Mouse (Mus musculus) forebrain, embryonic 11.5 days (tissue): ENCODE results near the gene Ciart. TPM values are rescaled to one million over a fixed set of nuclear protein-coding genes. Genes with fewer than 3 reads are reported as not detected.

Experiments
- ATAC-seq: fragments of 200-750 bp; cut with Nextera tagmentation; replicated peaks from 2 replicates; pipeline ENCODE4 v1.8.0; 2017; ENCODE audit warnings: moderate TSS enrichment; ENCODE audit not compliant: low FRiP score
- DNase-seq: peaks from one replicate; pipeline ENCODE4 v3.0.0-alpha.2; 2017; ENCODE audit warnings: low spot score
- H3K27ac ChIP-seq: fragments of 300-500 bp; sonication (generic); 2 replicates; pipeline ENCODE4 v1.5.1; 2014; ENCODE audit warnings: low read depth, low read length
- H3K27me3 ChIP-seq: fragments of 300-500 bp; sonication (generic); 2 replicates; pipeline ENCODE4 v1.6.1; 2014; ENCODE audit warnings: mild to moderate bottlenecking, low read length, mixed read lengths; ENCODE audit not compliant: control insufficient read depth, insufficient read depth
- H3K36me3 ChIP-seq: fragments of 300-500 bp; sonication (generic); 2 replicates; pipeline ENCODE4 v1.6.1; 2014; ENCODE audit warnings: mild to moderate bottlenecking, low read length, moderate library complexity, mixed read lengths; ENCODE audit not compliant: control insufficient read depth, insufficient read depth
- H3K4me1 ChIP-seq: fragments of 300-500 bp; sonication (generic); replicated peaks from 2 replicates; pipeline ENCODE4 v1.6.1; 2014; ENCODE audit warnings: low read length, mixed read lengths; ENCODE audit not compliant: control insufficient read depth, insufficient read depth
- H3K4me2 ChIP-seq: fragments of 300-500 bp; sonication (generic); 2 replicates; pipeline ENCODE4 v1.6.1; 2014; ENCODE audit warnings: low read depth, mild to moderate bottlenecking, low read length, moderate library complexity, mixed read lengths; ENCODE audit not compliant: severe bottlenecking
- H3K4me3 ChIP-seq: fragments of 300-500 bp; sonication (generic); 2 replicates; pipeline ENCODE4 v1.5.1; 2014; ENCODE audit warnings: low read depth, low read length
- H3K9ac ChIP-seq: fragments of 300-500 bp; sonication (generic); 2 replicates; pipeline ENCODE4 v1.6.1; 2014; ENCODE audit warnings: low read length
- H3K9me3 ChIP-seq: fragments of 300-500 bp; sonication (generic); 2 replicates; pipeline ENCODE4 v1.6.1; 2016; ENCODE audit warnings: low read length, mixed read lengths; ENCODE audit not compliant: control insufficient read depth
- WGBS: fragments of 180-500 bp; shearing (Covaris S2); extraction: QIAGEN DNeasy Blood & Tissue Kit; methylation state at CpG from one replicate; pipeline ENCODE4 v1.1.7; 2014; 5-methylcytosine and 5-hydroxymethylcytosine counted together
- polyA plus RNA-seq: library from polyadenylated mRNA; unstranded; fragments of >200 nt; fragmentation: Nextera tagmentation; extraction: Ambion mirVana; gene quantifications from 2 replicates; pipeline ENCODE4 v1.2.1, GENCODE M21; 2014

Ciart gene
- polyA plus RNA-seq, 1 experiment from 2014 or later = 7.7 TPM

GRCm38 (mm10) chr3:95905146-95905939 is 23.3 kb upstream of the Ciart start:
- peak overlapping the region; percentile 59; the same call in 1 of the 2 replicates for H3K27ac ChIP-seq
- peak overlapping the region; percentile 68 for H3K9ac ChIP-seq
- peak overlapping the region; percentile 78 for H3K4me2 ChIP-seq
- no peaks in the 10 kb centered on the region for H3K9me3 ChIP-seq
- WGBS = under 1% methylated on average over 18 of the region's 18 CpGs
- H3K27me3 ChIP-seq = no peaks in the 10 kb centered on the region; the same call in 1 of the 2 replicates
- ATAC-seq (peak; percentile 73), DNase-seq (peak; percentile 85)
- H3K4me3 ChIP-seq = peak overlapping the region; percentile 33
- no peaks in the 10 kb centered on the region for H3K36me3 ChIP-seq
- H3K4me1 ChIP-seq = peaks cover 21% of the 10 kb centered on the region

GRCm38 (mm10) chr3:95904568-95904967 is 22.5 kb upstream of the Ciart start, which contains the start of gene Car14:
TSS of gene Car14 (minus strand) at chr3:95904691.
- Histone ChIP-seq H3K4me3 (peak within 1 kb of the TSS; percentile 33), H3K9ac (peak within 1 kb of the TSS; percentile 68), H3K4me2 (peak within 1 kb of the TSS; percentile 78), H3K4me1 (peaks cover 21% of the 10 kb centered on the region), H3K27me3 (no peaks in the 10 kb centered on the region; the same call in 1 of the 2 replicates), H3K9me3 (no peaks in the 10 kb centered on the region), H3K27ac (peak within 1 kb of the TSS; percentile 59; the same call in 1 of the 2 replicates), H3K36me3 (no peaks in the 10 kb centered on the region)
- DNase-seq = peak; percentile 75
- 0% methylated on average over 15 of the region's 15 CpGs for WGBS
- peak; percentile 65; the same call in 1 of the 2 replicates for ATAC-seq

- H3K4me2 ChIP-seq = peak overlapping the region; percentile 78
- DNase-seq (peak; percentile 65), ATAC-seq (peak; percentile 29; the same call in 1 of the 2 replicates)
- no peaks in the 10 kb centered on the region for H3K36me3 ChIP-seq
- peak overlapping the region; percentile 33 for H3K4me3 ChIP-seq
- H3K27ac ChIP-seq = peak overlapping the region; percentile 59; the same call in 1 of the 2 replicates
- H3K27me3 ChIP-seq = no peaks in the 10 kb centered on the region; the same call in 1 of the 2 replicates
- H3K4me1 ChIP-seq = peaks cover 21% of the 10 kb centered on the region
- WGBS = under 1% methylated on average over 15 of the region's 15 CpGs
- peak overlapping the region; percentile 68 for H3K9ac ChIP-seq
- no peaks in the 10 kb centered on the region for H3K9me3 ChIP-seq
These were observed 21.9 kb upstream of the Ciart start for GRCm38 (mm10) chr3:95903753-95904502.

GRCm38 (mm10) chr3:95902643-95903042 is 20.6 kb upstream of the Ciart start:
- H3K4me1 ChIP-seq = peaks cover 21% of the 10 kb centered on the region
- H3K9ac ChIP-seq = no peak overlapping the region; the same call in 1 of the 2 replicates
- ATAC-seq = no peak
- no peak for DNase-seq
- no peak overlapping the region for H3K27ac ChIP-seq
- peak overlapping the region; percentile 7; the same call in 1 of the 2 replicates for H3K4me3 ChIP-seq
- 42% methylated on average over 5 of the region's 6 CpGs for WGBS
- no peaks in the 10 kb centered on the region for H3K36me3 ChIP-seq
- no peaks in the 10 kb centered on the region for H3K9me3 ChIP-seq
- peak overlapping the region; percentile 28 for H3K4me2 ChIP-seq
- H3K27me3 ChIP-seq = no peaks in the 10 kb centered on the region; the same call in 1 of the 2 replicates

- Histone ChIP-seq H3K4me2 (peak overlapping the region; percentile 28; the same call in 1 of the 2 replicates), H3K9me3 (no peaks in the 10 kb centered on the region), H3K27ac (no peak overlapping the region), H3K4me3 (no peak overlapping the region), H3K9ac (peak overlapping the region; percentile 6; the same call in 1 of the 2 replicates), H3K4me1 (peaks cover 21% of the 10 kb centered on the region), H3K27me3 (no peaks in the 10 kb centered on the region; the same call in 1 of the 2 replicates), H3K36me3 (no peaks in the 10 kb centered on the region)
- DNase-seq (no peak), ATAC-seq (no peak)
These were observed 20.2 kb upstream of the Ciart start for GRCm38 (mm10) chr3:95902373-95902625.

- H3K4me3 ChIP-seq = no peak overlapping the region
- no peak for DNase-seq
- WGBS = 64% methylated on average over 9 of the region's 9 CpGs
- no peaks in the 10 kb centered on the region for H3K36me3 ChIP-seq
- H3K9ac ChIP-seq = peak overlapping the region; percentile 6; the same call in 1 of the 2 replicates
- H3K27ac ChIP-seq = no peak overlapping the region
- no peak overlapping the region for H3K4me2 ChIP-seq
- H3K27me3 ChIP-seq = no peaks in the 10 kb centered on the region
- H3K4me1 ChIP-seq = peaks cover 21% of the 10 kb centered on the region
- H3K9me3 ChIP-seq = no peaks in the 10 kb centered on the region
- ATAC-seq = no peak
These were observed 19.7 kb upstream of the Ciart start for GRCm38 (mm10) chr3:95901616-95902372.

- Histone ChIP-seq H3K27me3 (no peaks in the 10 kb centered on the region), H3K36me3 (no peaks in the 10 kb centered on the region), H3K4me1 (peaks cover 18% of the 10 kb centered on the region; the same call in 1 of the 2 replicates), H3K27ac (no peak overlapping the region), H3K4me2 (no peak overlapping the region), H3K9me3 (no peaks in the 10 kb centered on the region), H3K9ac (no peak overlapping the region), H3K4me3 (no peak overlapping the region)
- ATAC-seq (no peak), DNase-seq (no peak)
- WGBS = 77% methylated on average over 13 of the region's 13 CpGs
These were observed 17.9 kb upstream of the Ciart start for GRCm38 (mm10) chr3:95899800-95900524.
